Mouse (Mus musculus) erythroblast, adult 5-6 weeks (primary cell): ENCODE results near the gene Upk1b. TPM values are rescaled to one million over a fixed set of nuclear protein-coding genes. Genes with fewer than 3 reads are reported as not detected.

Source experiments
- ATAC-seq: replicated peaks from 2 replicates; pipeline ENCODE4 v1.8.0; 2016; ENCODE audit warnings: moderate number of reproducible peaks, mild to moderate bottlenecking, moderate TSS enrichment, inconsistent platforms; ENCODE audit not compliant: poor library complexity, low FRiP score, severe bottlenecking
- total RNA-seq, 2 experiments: library from RNA; stranded (forward) in 1 of 2; stranded (reverse) in 1 of 2; fragments of 150-400 nt in 1 of 2; fragments of 200-764, 138-1000 nt in 1 of 2; gene quantifications; 2 replicates each; pipeline versions ENCODE4 v1.2.3 to v1.2.4; 2015 to 2017; ENCODE audit warnings: low replicate concordance in 2 of 2

The Upk1b gene
- total RNA-seq, 2 experiments from 2014 or later = not detected

- no peak for ATAC-seq
These were observed 33.5 kb downstream of the Upk1b start for GRCm38 (mm10) chr16:38766671-38767070.

- ATAC-seq = no peak
These were observed 36.6 kb downstream of the Upk1b start for GRCm38 (mm10) chr16:38763508-38763907.

DNA sequence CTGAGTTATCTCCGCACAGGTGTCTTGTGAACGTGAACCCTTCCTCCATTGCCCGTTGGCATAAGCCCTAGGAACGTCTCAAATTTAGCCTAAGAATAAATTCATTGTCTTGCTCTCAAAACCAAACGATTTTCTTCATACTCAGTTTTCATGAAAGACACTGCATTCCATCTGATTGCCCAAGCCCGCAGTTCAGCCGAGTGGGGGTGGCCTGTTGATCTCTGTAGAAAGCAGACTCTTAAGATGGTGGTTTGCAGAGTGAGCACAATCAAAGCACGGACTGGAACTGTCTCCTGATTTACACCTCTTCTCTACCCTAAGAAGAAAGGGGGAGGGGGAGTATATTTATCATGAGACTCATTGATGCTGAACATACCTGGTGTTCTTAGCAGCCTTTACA is 37.7 kb downstream of the Upk1b start:
- no peak for ATAC-seq

DNA sequence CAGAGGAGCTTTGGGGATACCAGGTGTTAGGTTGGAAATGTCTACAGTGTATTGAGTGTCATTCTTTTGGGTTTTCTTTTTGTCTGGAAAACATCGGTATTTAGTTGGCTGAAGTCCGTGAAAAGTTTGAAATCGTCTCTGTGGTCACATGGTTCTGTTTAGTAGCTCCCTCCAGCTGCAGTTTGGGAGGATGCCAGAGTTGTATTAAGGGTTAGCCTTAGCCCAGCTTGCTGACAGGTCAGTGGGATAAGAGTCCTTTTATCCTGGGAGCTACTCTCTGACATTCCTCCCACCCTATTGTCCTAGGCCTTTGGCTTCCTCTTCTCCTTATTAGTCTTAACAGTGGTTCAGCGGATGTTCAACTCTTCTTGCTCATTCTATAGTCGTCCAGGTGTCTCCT is 38.2 kb downstream of the Upk1b start:
- no peak for ATAC-seq

DNA sequence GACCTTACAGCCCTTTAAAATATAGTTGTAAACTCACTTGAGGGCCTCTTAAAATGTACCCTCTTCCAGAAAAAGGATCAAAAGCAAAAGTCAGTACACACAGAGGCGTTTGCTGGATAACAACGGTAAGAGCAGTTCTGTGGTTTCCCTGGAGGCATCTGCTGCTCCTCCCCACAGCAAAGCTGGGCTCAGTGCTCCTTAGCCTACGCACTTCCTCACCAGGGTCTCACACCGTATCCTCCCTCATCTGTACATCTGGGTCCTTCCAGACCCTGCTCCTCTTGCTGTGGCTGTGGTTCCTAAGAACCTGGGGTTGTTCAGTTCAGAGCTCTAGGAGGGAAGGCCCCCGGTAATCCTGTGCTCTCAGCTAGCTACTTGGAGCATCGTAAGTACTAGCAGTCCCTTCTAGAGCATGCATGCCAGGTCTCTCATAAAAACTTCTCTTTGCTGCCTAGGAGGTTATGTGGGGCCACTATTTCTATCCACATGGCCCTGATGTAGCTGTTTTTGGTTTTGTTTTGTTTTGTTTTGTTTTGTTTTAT is 39.2 kb downstream of the Upk1b start:
- ATAC-seq = no peak

GRCm38 (mm10) chr16:38760239-38760638 is 39.9 kb downstream of the Upk1b start:
- ATAC-seq = no peak

- ATAC-seq = no peak
These were observed 41.8 kb downstream of the Upk1b start for GRCm38 (mm10) chr16:38758104-38758861.

GRCm38 (mm10) chr16:38757626-38758025 is 42.5 kb downstream of the Upk1b start:
- ATAC-seq = no peak

GRCm38 (mm10) chr16:38756572-38756971 is 43.6 kb downstream of the Upk1b start:
- ATAC-seq = no peak

- ATAC-seq = no peak
These were observed 44.0 kb downstream of the Upk1b start for GRCm38 (mm10) chr16:38756177-38756503.

- no peak for ATAC-seq
These were observed 44.5 kb downstream of the Upk1b start for GRCm38 (mm10) chr16:38755452-38756176.

DNA sequence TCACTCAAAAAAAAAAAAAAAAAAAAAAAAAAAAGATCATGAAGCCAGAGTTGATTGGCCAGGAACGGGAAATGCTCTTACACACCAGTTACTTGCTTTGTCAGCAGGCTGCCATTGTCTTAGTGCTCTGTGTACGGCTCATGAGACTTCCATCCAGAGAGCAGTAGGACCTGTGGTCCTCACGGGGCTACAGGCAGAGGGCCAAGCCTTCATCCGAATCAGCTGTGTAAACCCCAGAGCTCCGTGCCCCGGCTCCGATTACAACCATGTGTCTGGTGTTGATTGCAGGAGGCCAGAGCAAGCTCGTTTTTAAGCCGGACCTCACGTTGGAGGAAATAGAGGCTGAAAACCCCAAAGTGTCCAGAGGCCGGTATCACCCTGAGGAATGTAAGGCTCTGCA is 46.5 kb downstream of the Upk1b start:
- ATAC-seq = no peak

GRCm38 (mm10) chr16:38750803-38751202 is 49.3 kb downstream of the Upk1b start:
- no peak for ATAC-seq

DNA sequence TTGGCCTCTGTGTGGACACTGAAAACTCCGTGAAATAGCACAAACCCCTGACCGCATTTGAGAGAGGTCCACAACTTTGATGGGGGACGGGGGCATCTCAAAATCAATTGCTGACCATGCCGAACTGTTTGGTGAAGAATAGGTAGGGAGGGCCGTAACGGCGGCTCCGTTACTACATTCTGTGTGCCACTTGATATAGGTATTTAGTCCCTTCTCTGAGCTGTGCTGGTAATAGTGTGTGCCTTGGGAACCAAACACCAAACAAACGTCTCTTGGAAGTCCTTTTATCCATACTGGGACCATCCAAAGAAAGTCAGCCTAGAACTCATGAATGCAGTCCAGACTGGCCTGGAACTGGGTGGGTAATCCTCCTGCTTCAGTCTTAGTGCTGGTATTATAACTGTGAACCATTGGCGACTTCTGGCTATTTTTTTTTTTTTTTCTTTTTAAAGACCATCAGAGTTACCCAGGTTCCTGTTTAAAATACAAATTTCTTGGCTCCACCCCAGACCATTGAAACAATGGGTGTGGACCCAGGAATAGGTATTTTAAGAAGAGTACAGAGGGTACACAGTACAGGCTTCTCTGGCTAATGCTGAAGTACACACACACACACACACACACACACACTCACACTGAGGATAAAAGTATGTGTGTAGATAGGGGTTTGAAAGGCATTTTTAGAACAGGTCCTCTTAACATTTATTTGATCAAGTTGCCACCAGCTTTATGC is 56.0 kb downstream of the Upk1b start:
- no peak for ATAC-seq

- ATAC-seq = no peak
These were observed 57.4 kb downstream of the Upk1b start for GRCm38 (mm10) chr16:38742659-38743131.

DNA sequence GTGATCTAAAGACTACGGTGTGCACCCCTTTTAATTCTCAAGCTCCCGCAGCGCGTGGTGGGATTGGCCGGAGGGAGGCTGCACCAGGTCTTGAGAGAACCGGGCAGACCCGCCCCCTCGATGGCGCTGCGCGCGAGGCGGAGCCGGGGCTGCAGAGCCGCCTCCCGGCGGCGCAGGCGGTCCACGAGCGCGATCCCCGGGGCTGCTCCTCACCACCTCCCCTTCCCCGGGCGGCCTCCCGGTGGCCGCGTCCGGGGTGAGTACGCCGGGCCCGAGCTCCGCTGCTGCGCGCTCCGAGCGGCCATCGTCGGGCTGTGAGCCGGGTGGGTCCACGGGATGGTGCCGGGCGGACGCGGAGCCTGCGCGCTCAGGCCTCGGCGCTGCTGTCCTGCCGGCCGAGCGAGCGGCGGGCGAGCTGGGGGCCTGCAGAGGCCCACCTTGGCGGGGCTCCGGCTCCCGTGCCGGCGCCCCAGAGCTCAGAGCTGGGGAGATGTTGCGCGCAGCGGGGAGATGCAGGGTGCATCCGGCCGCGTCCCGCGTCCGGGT is 57.9 kb downstream of the Upk1b start, which contains the start of gene B4galt4:
Gene B4galt4 (plus strand): TSS at position 152 of the 546 bp plus-strand sequence.
- no peak for ATAC-seq

DNA sequence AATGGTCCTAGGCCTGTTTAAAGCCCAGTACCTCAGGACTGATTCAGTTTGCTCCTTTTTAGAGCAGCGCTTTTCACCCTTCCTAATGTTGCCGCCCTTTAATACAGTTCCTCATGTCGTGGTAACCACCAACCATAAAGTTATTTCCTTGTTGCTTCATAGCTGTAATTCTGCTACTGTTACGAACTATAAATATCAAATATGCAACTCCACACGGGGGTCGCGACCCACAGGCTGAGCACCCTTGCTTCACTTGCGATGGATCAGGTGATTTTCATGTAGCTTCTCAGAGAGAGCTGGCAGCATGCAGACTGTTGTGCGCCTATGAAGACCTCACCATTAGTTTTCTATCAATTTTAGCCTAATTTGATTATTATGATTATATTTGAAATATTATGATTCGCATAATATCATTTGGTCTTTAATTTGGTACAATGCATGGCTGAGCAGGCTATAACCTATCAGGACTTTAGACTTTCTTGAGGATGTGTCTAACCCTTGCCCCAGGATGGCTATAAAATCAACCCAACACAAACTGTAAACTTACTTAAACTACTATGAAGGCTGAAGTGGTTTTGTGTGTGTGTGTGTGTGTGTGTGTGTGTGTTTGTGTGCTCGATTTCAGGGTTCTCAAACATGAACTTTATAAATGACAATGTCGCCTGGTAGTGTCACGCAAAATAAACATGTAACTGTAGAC is 58.8 kb downstream of the Upk1b start:
- ATAC-seq = no peak

- ATAC-seq = no peak
These were observed 69.2 kb downstream of the Upk1b start for GRCm38 (mm10) chr16:38730921-38731320.

GRCm38 (mm10) chr16:38729610-38730288 is 70.4 kb downstream of the Upk1b start:
- ATAC-seq = no peak
